Mouse (Mus musculus) thymus, adult 2 months (tissue): ENCODE results near the gene Tmx1.

Experiments
- CTCF ChIP-seq: fragments of 200-500 bp; IDR thresholded peaks from 2 replicates; pipeline ENCODE4 v1.5.1; 2012; ENCODE audit warnings: mild to moderate bottlenecking, control low read depth, low read length, moderate library complexity, borderline replicate concordance; ENCODE audit not compliant: control insufficient read depth, poor library complexity, insufficient read depth; ENCODE audit errors: extremely low read depth
- POLR2A ChIP-seq: fragments of 200-500 bp; IDR thresholded peaks from 2 replicates; pipeline ENCODE4 v1.6.1; 2012; ENCODE audit warnings: mild to moderate bottlenecking, low read length, control low read depth, moderate library complexity; ENCODE audit not compliant: control insufficient read depth, poor library complexity, insufficient read depth; ENCODE audit errors: extremely low read depth

DNA sequence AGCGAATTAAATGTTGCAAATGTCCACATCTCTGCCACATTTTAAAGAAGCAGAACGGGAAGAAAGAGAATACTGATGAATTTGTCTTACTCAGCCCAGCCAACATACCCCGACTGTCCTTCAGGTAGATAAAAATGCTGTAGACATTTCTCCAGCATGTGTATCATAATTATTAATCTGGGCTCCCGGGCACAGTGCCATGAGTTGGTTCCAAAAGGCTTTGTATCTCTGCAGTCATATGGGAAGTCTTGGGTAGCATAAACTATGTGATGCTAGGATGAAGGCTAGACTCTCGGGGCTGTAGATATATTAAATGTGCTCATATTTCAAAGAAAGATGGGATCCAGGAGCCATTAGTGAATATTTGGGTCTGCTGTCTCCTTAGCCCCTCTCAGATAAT, 53.1 kb downstream of the Tmx1 start:
- TF ChIP-seq CTCF = no peak
- TF ChIP-seq POLR2A = no peak
